ENCODE assay signal across 26 mouse cellular contexts in genomic region chr2:117968731-117969130, GRCm38 (mm10).
"Had no signal": no experiment of that assay in that cellular context is flagged by ENCODE, and none has a peak within 500 bp of the region (broad histone marks: within the 10 kb centered on the region; RNA-seq: fewer than 3 reads in every experiment).

No protein-coding gene starts in this region.

- H3K4me1 ChIP-seq: heart, embryonic 10.5 days; heart, embryonic 12.5 days; hindbrain, embryonic 12.5 days; intestine, embryonic 15.5 days; kidney, embryonic 15.5 days; limb, embryonic 10.5 days; limb, embryonic 12.5 days had no signal

- H3K9ac ChIP-seq: heart, embryonic 12.5 days; hindbrain, embryonic 12.5 days; hindbrain, embryonic 14.5 days; intestine, embryonic 15.5 days; kidney, embryonic 15.5 days; limb, embryonic 12.5 days had no signal

- H3K27ac ChIP-seq: gastrocnemius, adult 2 months; heart, embryonic 10.5 days; hindbrain, embryonic 12.5 days; hindbrain, embryonic 14.5 days; intestine, embryonic 15.5 days; kidney, embryonic 15.5 days; kidney, postnatal 0 days; layer of hippocampus, adult 2 months; left cerebral cortex, adult 2 months; limb, embryonic 10.5 days; limb, embryonic 12.5 days had no signal

- H3K4me2 ChIP-seq: heart, embryonic 12.5 days; hindbrain, embryonic 12.5 days; hindbrain, embryonic 14.5 days; intestine, embryonic 15.5 days; kidney, embryonic 15.5 days; limb, embryonic 12.5 days; liver, embryonic 11.5 days had no signal

- H3K36me3 ChIP-seq: heart, embryonic 10.5 days; heart, embryonic 12.5 days; hindbrain, embryonic 12.5 days; intestine, embryonic 15.5 days; kidney, embryonic 15.5 days; limb, embryonic 10.5 days; limb, embryonic 12.5 days had no signal

- H3K9me3 ChIP-seq: heart, embryonic 10.5 days; heart, embryonic 12.5 days; hindbrain, embryonic 12.5 days; intestine, embryonic 15.5 days; kidney, embryonic 15.5 days; limb, embryonic 10.5 days had no signal

- H3K4me3 ChIP-seq: gastrocnemius, adult 2 months; heart, embryonic 10.5 days; heart, embryonic 12.5 days; hindbrain, embryonic 12.5 days; intestine, embryonic 15.5 days; kidney, embryonic 15.5 days; layer of hippocampus, adult 2 months; left cerebral cortex, adult 2 months; limb, embryonic 10.5 days; limb, embryonic 12.5 days had no signal

- ATAC-seq: hindbrain, embryonic 16.5 days; inflammation-experienced regulatory T-cells, adult 6 months; intestine, embryonic 15.5 days had no signal

- H3K27me3 ChIP-seq: heart, embryonic 12.5 days; hindbrain, embryonic 12.5 days; intestine, embryonic 15.5 days; kidney, embryonic 15.5 days; limb, embryonic 12.5 days had no signal

- DNase-seq: gastrocnemius, adult 2 months; gastrocnemius, postnatal 10 days; gastrocnemius, postnatal 36 days; heart, adult 18-20 months; heart, postnatal 10 days; heart, postnatal 4 days; kidney, adult 11 months; kidney, adult 2 months; kidney, adult 9 months; kidney, postnatal 14 days; kidney, postnatal 4 days; liver had no signal
